Mouse (Mus musculus) right cerebral cortex, postnatal 25 days (tissue): ENCODE results near the gene Gale.
A peak's percentile ranks its signal among the peaks of the same experiment; 100 is the strongest.
"Not testable (repeated sequence)": the region's sequence is repeated elsewhere in the genome, so short reads cannot be mapped to it uniquely, and the experiment has no call there.

Experiments
- DNase-seq: peaks from one replicate; pipeline ENCODE4 v3.0.0; 2022

Gale gene

GRCm38 (mm10) chr4:135971805-135972555 is 8.5 kb downstream of the Gale start:
- no peak for DNase-seq

- peak; percentile 91 for DNase-seq
These were observed 9.0 kb downstream of the Gale start, which contains the start of gene Lypla2 for GRCm38 (mm10) chr4:135972556-135972906. Gene Lypla2 (minus strand): TSS chr4:135972626.

- DNase-seq, result no peak
These were observed 9.6 kb downstream of the Gale start for GRCm38 (mm10) chr4:135972911-135973811.

- DNase-seq, result no peak
These were observed 12.6 kb downstream of the Gale start for GRCm38 (mm10) chr4:135976146-135976545.

- DNase-seq, result not testable (repeated sequence)
These were observed 16.7 kb downstream of the Gale start for GRCm38 (mm10) chr4:135980223-135980622.

GRCm38 (mm10) chr4:135981524-135982063 is 18.1 kb downstream of the Gale start:
- DNase-seq, result peak; percentile 69

- DNase-seq, result no peak
These were observed 21.0 kb downstream of the Gale start for GRCm38 (mm10) chr4:135984556-135984955.

- no peak for DNase-seq
These were observed 21.7 kb downstream of the Gale start for GRCm38 (mm10) chr4:135985193-135985592.

GRCm38 (mm10) chr4:135985769-135986168 is 22.2 kb downstream of the Gale start:
- no peak for DNase-seq

GRCm38 (mm10) chr4:135986301-135986942 is 22.9 kb downstream of the Gale start:
- no peak for DNase-seq

GRCm38 (mm10) chr4:135986943-135987710 is 23.6 kb downstream of the Gale start, which contains the start of gene Pithd1:
Gene Pithd1 (minus strand): TSS chr4:135987264.
- DNase-seq, result peak; percentile 92

- DNase-seq, result no peak
These were observed 24.2 kb downstream of the Gale start for GRCm38 (mm10) chr4:135987714-135988113.

- no peak for DNase-seq
These were observed 30.4 kb downstream of the Gale start for GRCm38 (mm10) chr4:135993941-135994340.

- DNase-seq, result no peak
These were observed 31.6 kb downstream of the Gale start for GRCm38 (mm10) chr4:135995118-135995517.

GRCm38 (mm10) chr4:136004107-136004675 is 40.7 kb downstream of the Gale start:
- DNase-seq, result no peak

- no peak for DNase-seq
These were observed 41.4 kb downstream of the Gale start for GRCm38 (mm10) chr4:136004921-136005320.

- no peak for DNase-seq
These were observed 43.3 kb downstream of the Gale start for GRCm38 (mm10) chr4:136006821-136007220.

GRCm38 (mm10) chr4:136008782-136009447 is 45.4 kb downstream of the Gale start:
- no peak for DNase-seq

- no peak for DNase-seq
These were observed 47.1 kb downstream of the Gale start for GRCm38 (mm10) chr4:136010586-136010985.

GRCm38 (mm10) chr4:136016059-136016602 is 52.6 kb downstream of the Gale start:
- no peak for DNase-seq
